In genomic region chr7:28924802-28925201, GRCm38 (mm10) we compare ENCODE assay signal across 10 mouse cellular contexts. TPM values are rescaled to one million over a fixed set of nuclear protein-coding genes. Genes with fewer than 3 reads are reported as not detected.
A peak's percentile ranks its signal among the peaks of the same experiment; 100 is the strongest.
DNase-seq lines count a peak whose midpoint lies in the region; ATAC-seq lines count a peak whose summit lies in the region.
"Had no signal": no experiment of that assay in that cellular context is flagged by ENCODE, and none has a peak within 500 bp of the region (broad histone marks: within the 10 kb centered on the region; RNA-seq: fewer than 3 reads in every experiment).

No protein-coding gene starts in this region.

- peaks cover 10% of the 10 kb centered on the region; the same call in 1 of the 2 replicates for H3K36me3 ChIP-seq in kidney, embryonic 14.5 days (ENCODE audit: control insufficient read depth, insufficient read depth, low read length)
- no peaks in the 10 kb centered on the region for H3K36me3 ChIP-seq in forebrain, embryonic 14.5 days (ENCODE audit: control insufficient read depth, insufficient read depth, low read length)
- peaks cover 37% of the 10 kb centered on the region; the same call in 1 of the 2 replicates for H3K36me3 ChIP-seq in liver, embryonic 15.5 days (replicated peaks)

- H3K4me2 ChIP-seq in kidney, embryonic 14.5 days (replicated peaks; ENCODE audit: low read depth, low read length), result no peak overlapping the region
- no peak overlapping the region for H3K4me2 ChIP-seq in forebrain, embryonic 14.5 days (ENCODE audit: low read length)
- H3K4me2 ChIP-seq in liver, embryonic 15.5 days, result peak overlapping the region; percentile 30

- H3K4me1 ChIP-seq in kidney, embryonic 14.5 days (ENCODE audit: control insufficient read depth, insufficient read depth, low read length), result peaks cover 59% of the 10 kb centered on the region
- peaks cover 34% of the 10 kb centered on the region for H3K4me1 ChIP-seq in forebrain, embryonic 14.5 days (ENCODE audit: control insufficient read depth, insufficient read depth, low read length)
- H3K4me1 ChIP-seq in liver, embryonic 15.5 days (replicated peaks), result peaks cover 89% of the 10 kb centered on the region

- no peak for DNase-seq in kidney, postnatal 14 days
- peak; percentile 35 for DNase-seq in NIH3T3 (ENCODE audit: low read depth)
- no peak for DNase-seq in forebrain, embryonic 14.5 days (ENCODE audit: low spot score)
- DNase-seq in retina, postnatal 1 day, result no peak
- DNase-seq in gastrocnemius, postnatal 4 days (ENCODE audit: low spot score in 2 of 2), result no peak
- DNase-seq: cerebellum, adult 18-20 months had no signal

- WGBS in kidney, embryonic 14.5 days, result 66% methylated on average over 3 of the region's 3 CpGs
- WGBS in forebrain, embryonic 14.5 days, result 83% methylated on average over 3 of the region's 3 CpGs
- 60% methylated on average over 3 of the region's 3 CpGs for WGBS in liver, embryonic 15.5 days (ENCODE audit: insufficient replicate concordance)

- ATAC-seq in kidney, embryonic 14.5 days (ENCODE audit: low FRiP score, low TSS enrichment), result no peak
- ATAC-seq in forebrain, embryonic 14.5 days, result no peak
- ATAC-seq in liver, embryonic 15.5 days (ENCODE audit: insufficient read depth), result no peak
- no peak for ATAC-seq in erythroid progenitor cell, adult 5-6 weeks (replicated peaks; ENCODE audit: low FRiP score, poor library complexity, severe bottlenecking)

- no peaks in the 10 kb centered on the region for H3K9me3 ChIP-seq in kidney, embryonic 14.5 days (ENCODE audit: control insufficient read depth, low read length)
- H3K9me3 ChIP-seq in forebrain, embryonic 14.5 days (replicated peaks; ENCODE audit: control insufficient read depth, low read length), result no peaks in the 10 kb centered on the region
- no peaks in the 10 kb centered on the region for H3K9me3 ChIP-seq in liver, embryonic 15.5 days (replicated peaks)

- H3K27ac ChIP-seq in kidney, embryonic 14.5 days (ENCODE audit: low read depth, low read length), result peak overlapping the region; percentile 89
- peak overlapping the region; percentile 15; the same call in 1 of the 2 replicates for H3K27ac ChIP-seq in forebrain, embryonic 14.5 days (ENCODE audit: low read depth, low read length)
- peak overlapping the region; percentile 73 for H3K27ac ChIP-seq in liver, embryonic 15.5 days (replicated peaks)
- H3K27ac ChIP-seq: macrophage had no signal

- peak overlapping the region; percentile 24; the same call in 1 of the 2 replicates for H3K9ac ChIP-seq in kidney, embryonic 14.5 days (ENCODE audit: low read depth, low read length)
- peak overlapping the region; percentile 6; the same call in 1 of the 2 replicates for H3K9ac ChIP-seq in forebrain, embryonic 14.5 days (ENCODE audit: low read length)
- H3K9ac ChIP-seq in liver, embryonic 15.5 days, result no peak overlapping the region

- no peak overlapping the region for H3K4me3 ChIP-seq in kidney, embryonic 14.5 days (ENCODE audit: low read length)
- H3K4me3 ChIP-seq in forebrain, embryonic 14.5 days (ENCODE audit: low read depth, low read length), result no peak overlapping the region
- no peak overlapping the region for H3K4me3 ChIP-seq in liver, embryonic 15.5 days (replicated peaks)

- no peaks in the 10 kb centered on the region for H3K27me3 ChIP-seq in kidney, embryonic 14.5 days (ENCODE audit: control insufficient read depth, insufficient read depth, low read length)
- H3K27me3 ChIP-seq in forebrain, embryonic 14.5 days (replicated peaks; ENCODE audit: control insufficient read depth, insufficient read depth, low read length), result no peaks in the 10 kb centered on the region
- H3K27me3 ChIP-seq in liver, embryonic 15.5 days, result no peaks in the 10 kb centered on the region

RNA-seq across cellular contexts. Expression of gene Actn4, which starts 37.3 kb away (rescaled TPM):
- 176 and 239 TPM in 2 replicates for polyA plus RNA-seq in kidney, embryonic 14.5 days (2014; fragmentation: Nextera tagmentation; extraction: Ambion mirVana)
- polyA plus RNA-seq in forebrain, embryonic 14.5 days (2014; fragmentation: Nextera tagmentation; extraction: Ambion mirVana), result 101 and 128 TPM in 2 replicates
- 126 and 147 TPM in 2 replicates for polyA plus RNA-seq in liver, embryonic 15.5 days (2015; fragmentation: Nextera tagmentation; extraction: Ambion mirVana)
- 170 and 189 TPM in 2 replicates for total RNA-seq in erythroid progenitor cell, adult 5-6 weeks (2015; ENCODE audit: low replicate concordance)
- 173 and 197 TPM in 2 replicates for total RNA-seq in erythroid progenitor cell, adult 5-6 weeks (2017; ENCODE audit: low replicate concordance)
- total RNA-seq in gastrocnemius, postnatal 4 days (2021), result 100 to 1,000 TPM; 133 to 160 TPM

RNA-seq across cellular contexts. Expression of gene Capn12, which starts 43.6 kb away (rescaled TPM):
- polyA plus RNA-seq in kidney, embryonic 14.5 days (2014; fragmentation: Nextera tagmentation; extraction: Ambion mirVana), result 0.51 and 0.64 TPM in 2 replicates
- polyA plus RNA-seq in forebrain, embryonic 14.5 days (2014; fragmentation: Nextera tagmentation; extraction: Ambion mirVana), result 0.11 and 0.38 TPM in 2 replicates
- 0.08 and 0.15 TPM in 2 replicates for polyA plus RNA-seq in liver, embryonic 15.5 days (2015; fragmentation: Nextera tagmentation; extraction: Ambion mirVana)
- not detected in 2 replicates for total RNA-seq in erythroid progenitor cell, adult 5-6 weeks (2015; ENCODE audit: low replicate concordance)
- total RNA-seq in erythroid progenitor cell, adult 5-6 weeks (2017; ENCODE audit: low replicate concordance), result 1.2 TPM in 1 of 2 replicates, not detected in the other
- under 1 TPM; 0.10 to 0.20 TPM for total RNA-seq in gastrocnemius, postnatal 4 days (2021)

RNA-seq across cellular contexts. Expression of gene Eif3k, which starts 56.9 kb away (rescaled TPM):
- polyA plus RNA-seq in kidney, embryonic 14.5 days (2014; fragmentation: Nextera tagmentation; extraction: Ambion mirVana), result 458 and 497 TPM in 2 replicates
- polyA plus RNA-seq in forebrain, embryonic 14.5 days (2014; fragmentation: Nextera tagmentation; extraction: Ambion mirVana), result 345 and 412 TPM in 2 replicates
- polyA plus RNA-seq in liver, embryonic 15.5 days (2015; fragmentation: Nextera tagmentation; extraction: Ambion mirVana), result 209 and 222 TPM in 2 replicates
- 83.8 and 161 TPM in 2 replicates for total RNA-seq in erythroid progenitor cell, adult 5-6 weeks (2015; ENCODE audit: low replicate concordance)
- 81.5 and 115 TPM in 2 replicates for total RNA-seq in erythroid progenitor cell, adult 5-6 weeks (2017; ENCODE audit: low replicate concordance)
- 100 to 1,000 TPM; 191 to 212 TPM for total RNA-seq in gastrocnemius, postnatal 4 days (2021)

RNA-seq across cellular contexts. Expression of gene Map4k1, which starts 57.0 kb away (rescaled TPM):
- 9.8 and 12.6 TPM in 2 replicates for polyA plus RNA-seq in kidney, embryonic 14.5 days (2014; fragmentation: Nextera tagmentation; extraction: Ambion mirVana)
- 6.1 and 6.9 TPM in 2 replicates for polyA plus RNA-seq in forebrain, embryonic 14.5 days (2014; fragmentation: Nextera tagmentation; extraction: Ambion mirVana)
- polyA plus RNA-seq in liver, embryonic 15.5 days (2015; fragmentation: Nextera tagmentation; extraction: Ambion mirVana), result 21.6 and 26.3 TPM in 2 replicates
- total RNA-seq in erythroid progenitor cell, adult 5-6 weeks (2015; ENCODE audit: low replicate concordance), result 13.0 and 23.1 TPM in 2 replicates
- total RNA-seq in erythroid progenitor cell, adult 5-6 weeks (2017; ENCODE audit: low replicate concordance), result 7.3 and 7.9 TPM in 2 replicates
- 1 to 10 TPM; 1.3 to 1.6 TPM for total RNA-seq in gastrocnemius, postnatal 4 days (2021)

Comparison
In these comparisons a context has a peak if more than half of its experiments do, and no peak if none do; other contexts are left out.
1. H3K27ac ChIP-seq: peak in every context shown above with its lines; median percentile 89 in kidney, embryonic 14.5 days; 73 in liver, embryonic 15.5 days; 15 in forebrain, embryonic 14.5 days.